Mouse (Mus musculus): Measurements from ENCODE around the gene Sike1.

Sike1 gene

GRCm38 (mm10) chr3:102995605-102996321 is at the start of gene Sike1:
Sike1 (plus strand) TSS chr3:102995708.
- peak; percentile 92 for DNase-seq

GRCm38 (mm10) chr3:102946312-102946711 is 49.2 kb upstream of the Sike1 start:
- DNase-seq, result no peak

- no peak for DNase-seq
These were observed 48.6 kb upstream of the Sike1 start for GRCm38 (mm10) chr3:102946861-102947260.

GRCm38 (mm10) chr3:102954476-102954875 is 41.0 kb upstream of the Sike1 start:
- DNase-seq, result no peak

- DNase-seq, result no peak
These were observed 40.4 kb upstream of the Sike1 start for GRCm38 (mm10) chr3:102955143-102955542.

DNA sequence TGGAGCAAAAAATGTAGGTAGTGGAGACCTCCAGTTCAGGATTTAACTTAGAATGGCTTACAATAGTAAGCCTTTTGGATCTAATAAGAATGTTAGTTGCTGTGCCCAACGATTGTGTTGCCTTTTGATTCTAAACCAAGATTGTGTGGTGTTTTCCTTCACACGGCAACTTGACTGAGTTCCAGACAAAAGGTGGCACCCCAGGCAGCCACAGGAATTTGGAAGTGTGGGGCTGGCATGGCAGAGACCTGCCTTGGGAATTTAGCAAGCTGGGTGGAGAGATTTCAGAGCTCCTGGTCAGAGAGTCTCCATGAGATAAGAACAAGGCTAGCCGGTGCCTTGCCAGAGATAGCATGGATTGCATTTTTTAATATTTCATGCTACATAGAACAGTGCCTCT is 39.9 kb upstream of the Sike1 start:
- DNase-seq, result no peak

DNA sequence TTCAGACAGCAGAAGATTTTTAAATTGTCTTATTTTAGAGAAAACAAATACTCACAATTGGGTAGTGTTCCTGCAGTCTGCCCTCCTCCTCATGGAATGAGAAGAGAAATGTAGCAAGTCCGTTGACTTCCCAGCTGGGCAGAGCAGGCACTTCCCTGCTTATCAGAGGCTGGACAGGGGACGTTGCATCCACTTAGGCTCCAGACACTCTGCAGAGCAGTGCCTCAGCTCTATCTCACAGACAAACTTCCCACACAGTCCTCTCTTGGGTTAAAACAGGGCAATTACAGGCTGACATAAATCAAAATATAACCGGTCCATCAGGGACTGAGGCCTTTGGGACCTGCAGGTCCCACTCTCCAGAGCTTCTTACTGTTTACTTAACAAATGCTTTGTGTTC is 31.5 kb upstream of the Sike1 start, which contains the start of gene Nr1h5:
Gene Nr1h5 (minus strand): TSS at position 101 of the 400 bp plus-strand sequence.
- DNase-seq, result peak; percentile 9

DNA sequence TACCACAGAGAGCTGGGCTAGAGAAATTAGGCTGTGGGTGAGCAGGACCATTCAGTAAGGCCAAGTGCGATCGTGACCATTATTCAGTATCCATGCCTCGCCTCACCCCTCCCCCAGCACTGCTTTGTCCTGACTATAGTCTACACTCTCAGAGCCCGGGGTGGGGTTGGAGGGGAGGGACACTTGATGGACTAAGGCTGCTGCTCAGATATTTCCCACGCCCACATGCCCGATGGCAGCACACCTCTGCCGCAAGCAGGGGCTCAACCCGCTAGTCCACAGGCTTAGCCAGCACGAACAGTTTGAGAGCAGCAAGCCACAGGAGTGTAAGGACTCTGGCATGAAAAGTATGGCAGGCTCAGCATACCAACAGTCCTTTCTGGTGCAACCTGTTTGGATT is 25.4 kb upstream of the Sike1 start:
- DNase-seq, result no peak

DNA sequence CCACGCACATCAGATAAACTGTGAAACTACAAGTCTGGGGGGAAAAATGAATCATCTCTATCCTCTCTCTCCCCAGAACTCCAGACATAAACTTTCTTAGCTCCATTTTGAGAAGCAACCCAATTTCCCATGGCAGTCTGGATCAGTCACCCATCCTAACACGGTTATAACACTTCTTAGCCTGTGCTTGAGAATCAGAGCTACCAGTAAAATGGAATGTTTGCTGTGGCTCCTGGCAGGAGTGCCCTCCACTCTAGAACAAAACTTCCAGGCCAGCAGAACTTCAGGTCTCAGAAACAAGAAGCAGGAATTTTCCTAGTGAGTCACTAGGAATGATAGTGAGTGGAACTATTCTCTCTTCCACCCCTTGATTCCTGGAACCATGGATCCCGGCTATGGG is 25.0 kb upstream of the Sike1 start:
- DNase-seq, result no peak

DNA sequence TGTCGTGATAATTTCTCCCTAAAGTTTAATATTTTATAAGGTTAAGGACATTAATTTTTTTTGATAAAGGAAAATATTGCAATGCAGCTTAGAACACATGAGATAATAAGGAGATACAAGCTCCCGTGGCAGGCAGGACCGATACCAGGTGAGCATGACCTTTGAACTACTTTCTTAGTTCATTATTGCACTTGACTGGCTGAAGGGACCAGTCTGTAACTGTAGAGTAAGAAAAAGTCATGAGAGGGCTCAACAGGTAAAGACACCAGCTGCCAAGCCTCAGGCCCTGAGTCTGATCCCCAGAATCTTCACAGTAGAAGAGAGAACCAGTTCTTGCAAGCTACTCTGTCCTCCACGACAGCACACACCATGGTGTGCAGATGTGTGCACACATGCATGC is 18.6 kb upstream of the Sike1 start:
- no peak for DNase-seq

DNA sequence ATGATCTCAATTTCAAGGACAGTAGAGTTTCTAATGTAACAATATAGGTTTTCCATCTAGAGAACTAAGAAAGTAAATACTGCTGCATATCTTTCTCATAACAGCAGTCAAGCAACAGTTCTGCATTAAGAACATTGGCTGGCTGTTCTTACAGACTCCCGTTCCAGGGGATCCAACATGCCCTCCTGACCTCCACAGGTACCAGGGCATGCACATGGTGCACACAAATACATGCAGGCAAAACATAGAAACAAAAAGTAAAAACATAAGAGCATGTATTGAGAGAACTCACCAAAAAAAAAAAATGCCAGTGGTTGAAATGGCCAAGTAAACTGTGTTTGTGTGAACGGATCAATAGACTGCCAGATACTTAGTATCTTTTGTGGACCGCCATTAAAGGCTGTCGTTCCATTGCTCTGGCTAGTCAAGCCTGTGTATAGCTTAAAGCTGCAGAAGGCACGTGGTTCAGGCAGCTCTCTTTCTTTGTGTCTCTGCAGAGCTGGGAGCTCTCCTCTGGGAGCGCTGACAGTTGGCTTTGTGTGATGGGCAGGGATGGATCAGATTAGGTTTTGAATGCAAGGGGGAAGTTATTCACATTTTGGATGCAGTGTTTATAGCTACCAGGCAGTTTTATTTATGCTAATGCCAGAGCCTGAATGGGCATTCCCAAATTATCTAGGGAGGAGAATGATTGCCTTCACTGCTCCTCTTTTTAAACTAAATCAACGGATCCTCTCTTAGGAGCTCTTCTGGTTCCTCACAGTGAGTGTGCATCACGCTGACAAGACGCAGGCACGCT is 15.8 kb upstream of the Sike1 start:
- no peak for DNase-seq

DNA sequence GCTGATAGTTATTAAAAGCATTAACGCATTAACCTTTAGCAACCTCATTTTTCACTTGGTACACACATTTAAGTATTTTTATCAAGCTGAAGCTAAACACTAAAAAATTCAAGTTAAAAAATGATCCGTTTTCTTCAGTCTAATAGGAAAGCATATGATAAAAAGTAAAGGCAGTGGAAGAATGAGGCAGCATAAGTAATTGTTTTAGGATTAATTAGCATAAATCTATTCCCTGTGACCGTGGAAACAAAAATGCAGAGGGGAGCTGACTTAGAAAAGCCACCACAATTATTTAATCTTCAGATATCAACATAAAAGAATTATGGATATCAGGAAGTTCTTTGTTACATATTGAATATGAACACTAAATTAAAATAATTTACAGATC is 15.2 kb upstream of the Sike1 start:
- no peak for DNase-seq

DNA sequence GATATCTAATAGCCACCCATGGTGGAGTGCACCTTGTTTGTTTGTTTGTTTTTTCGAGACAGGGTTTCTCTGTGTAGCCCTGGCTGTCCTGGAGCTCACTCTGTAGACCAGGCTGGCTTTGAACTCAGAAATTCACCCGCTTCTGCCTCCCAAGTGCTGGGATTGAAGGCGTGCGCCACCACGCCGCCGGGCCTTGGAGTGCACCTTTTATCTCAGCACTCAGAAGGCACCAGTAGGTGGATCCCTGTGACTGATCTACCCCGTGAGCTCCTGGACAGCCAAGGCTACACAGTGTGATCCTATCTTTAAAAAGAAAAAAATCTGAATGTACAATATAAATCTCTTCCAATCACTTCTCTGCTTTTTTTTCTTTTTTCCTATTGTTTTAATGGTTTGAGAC is 4.5 kb upstream of the Sike1 start:
- DNase-seq, result no peak

DNA sequence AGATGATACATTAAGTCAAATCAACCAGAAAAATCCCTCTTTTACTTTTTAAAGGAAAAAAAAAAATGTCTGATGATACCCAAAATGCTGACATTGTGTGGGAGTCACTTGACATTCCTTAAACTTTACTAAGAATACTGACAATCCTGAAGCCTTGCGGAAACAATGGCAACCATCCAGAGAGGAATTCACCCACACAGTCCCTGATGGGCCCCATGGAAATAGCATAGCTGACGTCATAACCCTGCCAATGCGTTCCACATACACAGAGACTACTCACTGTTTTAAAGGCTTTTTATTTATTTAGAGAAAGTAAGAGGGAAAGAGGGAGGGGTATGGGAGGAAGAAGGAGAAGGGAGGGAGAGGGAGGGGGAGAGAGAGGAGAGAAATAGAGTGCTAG is 2.6 kb upstream of the Sike1 start:
- DNase-seq, result no peak

- DNase-seq, result no peak
These were observed 289 bp upstream of the Sike1 start for GRCm38 (mm10) chr3:102995233-102995604.

GRCm38 (mm10) chr3:102997036-102997435 is 1.5 kb downstream of the Sike1 start:
- DNase-seq, result no peak

- no peak for DNase-seq
These were observed 2.1 kb downstream of the Sike1 start for GRCm38 (mm10) chr3:102997591-102997990.

DNA sequence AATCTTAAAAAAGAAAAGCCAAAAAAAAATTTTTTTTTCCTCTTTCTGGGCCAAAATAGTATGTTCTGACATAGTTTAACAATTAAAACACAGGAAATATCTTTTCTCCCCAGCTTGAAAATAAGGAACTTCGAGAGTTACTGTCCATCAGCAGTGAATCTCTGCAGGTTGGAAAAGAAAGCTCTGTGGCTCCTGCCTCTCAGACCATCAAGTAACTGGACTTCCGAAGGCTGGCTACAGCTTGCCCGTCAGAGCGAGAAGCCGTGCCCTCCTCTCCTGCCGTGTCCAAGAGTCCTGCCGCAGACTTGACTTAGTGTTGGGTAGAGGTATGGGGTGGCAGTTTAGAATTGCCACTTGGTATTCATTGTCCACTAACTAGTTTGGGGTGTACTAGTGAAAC is 6.1 kb downstream of the Sike1 start:
- no peak for DNase-seq

DNA sequence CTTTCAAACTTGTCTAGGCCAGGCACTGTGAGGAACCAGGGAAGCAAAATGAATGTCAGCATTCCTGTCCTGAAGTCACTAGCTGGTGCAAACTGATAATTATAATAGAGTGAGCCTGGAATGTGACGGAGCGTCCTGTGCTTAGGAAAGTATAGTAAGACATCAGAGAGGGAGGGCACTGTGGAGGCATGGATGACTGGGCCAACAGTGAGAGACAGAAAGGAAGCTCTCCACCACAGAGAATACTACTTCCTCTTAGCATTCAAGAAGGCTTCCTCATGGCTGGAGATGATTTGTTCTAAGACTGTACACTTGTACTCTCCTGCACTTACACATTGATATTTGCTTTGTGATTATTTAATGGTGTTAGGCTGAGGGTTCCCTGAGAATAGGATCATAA is 21.8 kb downstream of the Sike1 start:
- DNase-seq, result no peak

- no peak for DNase-seq
These were observed 24.0 kb downstream of the Sike1 start for GRCm38 (mm10) chr3:103019462-103019861.

- DNase-seq, result peak; percentile 97
These were observed 24.9 kb downstream of the Sike1 start, which contains the start of gene Csde1 for GRCm38 (mm10) chr3:103020249-103020942. Csde1 (plus strand) TSS chr3:103020426.

DNA sequence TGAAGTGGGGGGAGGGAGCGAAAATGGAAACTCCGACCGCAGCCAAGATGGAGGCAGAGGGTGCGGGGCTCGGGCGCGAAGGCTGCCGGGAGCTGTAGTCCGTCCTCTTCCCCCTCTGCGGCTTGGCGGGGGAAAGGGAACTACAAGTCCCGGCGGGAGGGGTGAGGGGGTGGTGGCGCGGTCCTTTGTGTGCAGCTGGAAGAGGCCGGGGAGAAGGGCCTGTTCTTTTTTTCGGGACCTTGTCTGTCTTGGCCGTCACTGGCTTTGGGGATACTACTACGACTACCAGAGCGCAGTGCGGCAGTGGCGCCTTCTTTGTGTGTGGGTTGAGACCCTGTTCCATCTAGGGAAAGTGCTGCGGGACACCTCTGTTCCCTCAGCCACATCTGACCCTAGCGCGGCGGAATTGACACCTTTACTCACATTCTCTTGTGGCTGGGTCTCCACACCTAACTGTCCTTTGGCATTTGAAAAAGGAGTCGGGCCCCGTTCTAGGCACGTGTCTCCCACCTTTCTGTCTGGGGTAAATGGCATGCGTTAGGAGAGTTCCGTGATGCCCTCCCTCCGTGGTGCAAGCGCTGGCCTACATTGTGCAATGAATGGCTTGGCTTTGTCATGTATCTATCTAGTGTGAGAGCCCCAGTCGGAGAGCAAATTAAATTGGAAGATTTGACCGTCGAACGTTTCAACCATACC is 25.6 kb downstream of the Sike1 start:
- DNase-seq, result peak; percentile 92

GRCm38 (mm10) chr3:103026174-103026573 is 30.7 kb downstream of the Sike1 start:
- DNase-seq, result peak; percentile 25

Data from liver (tissue).